Mouse (Mus musculus) liver, embryonic 15.5 days (tissue): ENCODE data around the gene Rras. TPM values are rescaled to one million over a fixed set of nuclear protein-coding genes. Genes with fewer than 3 reads are reported as not detected.

ENCODE experiments used
- ATAC-seq: fragments of 200-750 bp; cut with Nextera tagmentation; 2 replicates; pipeline ENCODE4 v1.8.0; 2017; ENCODE audit warnings: moderate number of reproducible peaks, mild to moderate bottlenecking, moderate library complexity; ENCODE audit not compliant: insufficient read depth
- H3K27ac ChIP-seq: fragments of 300-500 bp; sonication (generic); replicated peaks from 2 replicates; pipeline ENCODE4 v1.5.1; 2015; ENCODE audit warnings: mild to moderate bottlenecking, inconsistent platforms
- H3K27me3 ChIP-seq: fragments of 300-500 bp; sonication (generic); 2 replicates; pipeline ENCODE4 v1.6.1; 2015; ENCODE audit warnings: mild to moderate bottlenecking, inconsistent platforms
- H3K36me3 ChIP-seq: fragments of 300-500 bp; sonication (generic); replicated peaks from 2 replicates; pipeline ENCODE4 v1.6.1; 2015; ENCODE audit warnings: moderate library complexity, mild to moderate bottlenecking, inconsistent platforms
- H3K4me1 ChIP-seq: fragments of 300-500 bp; sonication (generic); replicated peaks from 2 replicates; pipeline ENCODE4 v1.6.1; 2015; ENCODE audit warnings: inconsistent platforms
- H3K4me2 ChIP-seq: fragments of 300-500 bp; sonication (generic); 2 replicates; pipeline ENCODE4 v1.6.1; 2015; ENCODE audit warnings: moderate library complexity, mild to moderate bottlenecking, inconsistent platforms
- H3K4me3 ChIP-seq: fragments of 300-500 bp; sonication (generic); replicated peaks from 2 replicates; pipeline ENCODE4 v1.5.1; 2015; ENCODE audit warnings: mild to moderate bottlenecking, inconsistent platforms
- H3K9ac ChIP-seq: fragments of 300-500 bp; sonication (generic); 2 replicates; pipeline ENCODE4 v1.6.1; 2015; ENCODE audit warnings: moderate library complexity, mild to moderate bottlenecking, inconsistent platforms
- H3K9me3 ChIP-seq: fragments of 300-500 bp; sonication (generic); replicated peaks from 2 replicates; pipeline ENCODE4 v1.6.1; 2016; ENCODE audit warnings: inconsistent platforms
- WGBS: fragments of 180-500 bp; shearing (Covaris S2); methylation state at CpG from one replicate; pipeline ENCODE4 v1.1.7; 2015; ENCODE audit warnings: mixed read lengths; ENCODE audit not compliant: insufficient replicate concordance; 5-methylcytosine and 5-hydroxymethylcytosine counted together
- polyA plus RNA-seq: library from polyadenylated mRNA; unstranded; fragments of >200 nt; fragmentation: Nextera tagmentation; extraction: Ambion mirVana; gene quantifications from 2 replicates; pipeline ENCODE4 v1.2.1, GENCODE M21; 2015

Rras gene
- polyA plus RNA-seq, 1 experiment from 2014 or later = 20.8 TPM

DNA sequence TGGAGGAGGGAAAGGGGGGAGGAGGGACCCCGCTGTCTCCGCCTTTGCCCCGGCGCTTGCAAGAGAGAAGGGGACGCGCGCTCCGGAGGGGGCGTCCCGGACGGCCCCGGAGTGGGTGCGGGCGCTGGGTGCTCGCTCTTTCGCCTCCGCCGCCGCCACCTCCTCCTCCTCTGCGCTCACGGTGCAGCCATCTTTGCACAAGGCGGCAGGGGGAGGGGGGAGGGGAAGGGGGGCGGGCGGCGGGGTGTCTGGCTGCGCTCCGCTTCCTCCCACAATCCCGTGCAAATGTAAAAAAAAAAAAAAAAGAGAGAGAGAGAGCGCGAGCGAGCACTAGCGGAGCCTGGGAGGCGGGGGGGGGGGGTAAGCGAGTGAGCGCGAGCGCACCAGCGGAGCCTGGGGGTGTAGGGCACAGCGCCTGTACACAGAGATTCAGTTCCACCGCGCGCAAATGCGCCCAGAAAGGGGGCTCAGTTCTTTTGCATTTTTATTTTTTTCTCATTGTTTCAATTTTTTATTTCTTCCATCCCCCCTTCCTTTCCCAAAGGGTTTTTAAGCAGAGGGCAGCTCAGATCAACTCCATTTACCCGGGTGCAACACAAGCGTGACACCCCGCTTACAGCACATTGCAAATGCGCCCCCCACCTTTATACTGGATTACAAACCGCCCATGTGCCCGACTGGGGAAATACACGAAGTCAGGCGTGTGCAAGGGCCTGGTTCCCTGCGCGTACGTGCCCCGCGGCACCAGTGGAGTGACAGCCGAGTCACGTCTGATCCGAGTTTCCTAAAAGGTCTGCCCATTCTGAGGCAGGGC is 35.6 kb downstream of the Rras start:
- under 1% methylated on average over 45 of the region's 59 CpGs for whole genome bisulfite sequencing
- Histone ChIP-seq H3K27me3 (no peaks in the 10 kb centered on the region), H3K27ac (peak overlapping the region; percentile 91), H3K36me3 (peaks cover 27% of the 10 kb centered on the region), H3K9me3 (no peaks in the 10 kb centered on the region), H3K4me1 (peaks cover 51% of the 10 kb centered on the region), H3K4me3 (peak overlapping the region; percentile 75), H3K9ac (peak overlapping the region; percentile 67), H3K4me2 (peak overlapping the region; percentile 94)
- ATAC-seq = peak; percentile 41

GRCm38 (mm10) chr7:45053931-45054510 is 36.3 kb downstream of the Rras start:
- Histone ChIP-seq H3K9ac (peak overlapping the region; percentile 67), H3K27me3 (no peaks in the 10 kb centered on the region), H3K4me1 (peaks cover 51% of the 10 kb centered on the region), H3K9me3 (no peaks in the 10 kb centered on the region), H3K27ac (peak overlapping the region; percentile 91), H3K4me3 (peak overlapping the region; percentile 75), H3K4me2 (peak overlapping the region; percentile 94), H3K36me3 (peaks cover 20% of the 10 kb centered on the region)
- ATAC-seq = peak; percentile 88
- under 1% methylated on average over 33 of the region's 33 CpGs for WGBS

- no peak overlapping the region for H3K9ac ChIP-seq
- no peaks in the 10 kb centered on the region for H3K27me3 ChIP-seq
- 0 out of 2 replicates have a peak, but pooled peaks cover 2% of the 10 kb centered on the region for H3K36me3 ChIP-seq
- no peak overlapping the region for H3K27ac ChIP-seq
- no peaks in the 10 kb centered on the region for H3K9me3 ChIP-seq
- 68% methylated on average over 14 of the region's 14 CpGs for WGBS
- H3K4me3 ChIP-seq = no peak overlapping the region
- H3K4me2 ChIP-seq = no peak overlapping the region
- H3K4me1 ChIP-seq = peaks cover 51% of the 10 kb centered on the region
- ATAC-seq = no peak
Measured at GRCm38 (mm10) chr7:45056329-45056971, 38.7 kb downstream of the Rras start.

DNA sequence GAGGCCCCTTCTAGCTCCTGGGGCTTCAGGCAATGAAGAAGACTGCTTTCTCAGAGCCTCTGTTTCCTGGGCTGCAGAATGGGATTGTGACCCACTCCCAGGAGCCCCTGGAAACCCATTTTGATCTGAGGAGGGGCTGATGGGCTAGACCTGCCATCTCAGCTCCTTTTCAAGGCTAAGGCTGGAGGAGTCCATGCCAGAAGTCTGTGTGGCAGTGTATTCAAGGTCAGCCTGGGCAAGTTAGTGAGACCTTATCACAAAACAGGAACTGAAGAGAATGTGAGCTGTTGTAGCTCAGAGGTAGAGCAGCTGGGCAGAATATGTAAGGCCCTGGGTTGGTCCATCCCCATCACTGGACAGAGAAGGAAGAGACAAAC is 39.2 kb downstream of the Rras start:
- Histone ChIP-seq H3K9me3 (no peaks in the 10 kb centered on the region), H3K9ac (no peak overlapping the region)
- ATAC-seq = no peak

GRCm38 (mm10) chr7:45058607-45059571 is 41.1 kb downstream of the Rras start:
- H3K27me3 ChIP-seq = no peaks in the 10 kb centered on the region
- no peak overlapping the region for H3K4me3 ChIP-seq
- H3K4me1 ChIP-seq = peaks cover 42% of the 10 kb centered on the region
- H3K9ac ChIP-seq = no peak overlapping the region
- 0 out of 2 replicates have a peak, but pooled peaks cover 2% of the 10 kb centered on the region for H3K36me3 ChIP-seq
- 68% methylated on average over 10 of the region's 10 CpGs for WGBS
- H3K27ac ChIP-seq = no peak overlapping the region
- H3K4me2 ChIP-seq = no peak overlapping the region
- no peak for ATAC-seq
- no peaks in the 10 kb centered on the region for H3K9me3 ChIP-seq

More for the DNA sequence above, 39.2 kb downstream of the Rras start:
- H3K4me2 ChIP-seq = no peak overlapping the region
- no peaks in the 10 kb centered on the region for H3K27me3 ChIP-seq
- no peak overlapping the region for H3K4me3 ChIP-seq
- peaks cover 51% of the 10 kb centered on the region for H3K4me1 ChIP-seq
- no peak overlapping the region for H3K27ac ChIP-seq
- H3K36me3 ChIP-seq = 0 out of 2 replicates have a peak, but pooled peaks cover 2% of the 10 kb centered on the region

- no peak for ATAC-seq
- no peak overlapping the region for H3K9ac ChIP-seq
- no peaks in the 10 kb centered on the region for H3K27me3 ChIP-seq
- H3K36me3 ChIP-seq = 0 out of 2 replicates have a peak, but pooled peaks cover 2% of the 10 kb centered on the region
- peaks cover 38% of the 10 kb centered on the region for H3K4me1 ChIP-seq
- no peaks in the 10 kb centered on the region for H3K9me3 ChIP-seq
- H3K27ac ChIP-seq = 0 out of 2 replicates have a peak overlapping the region, but pooled peaks have one; percentile 30
- WGBS = 52% methylated on average over 6 of the region's 6 CpGs
- no peak overlapping the region for H3K4me3 ChIP-seq
- H3K4me2 ChIP-seq = peak overlapping the region; percentile 73; the same call in 1 of the 2 replicates
Measured at GRCm38 (mm10) chr7:45060632-45061122, 42.9 kb downstream of the Rras start.

DNA sequence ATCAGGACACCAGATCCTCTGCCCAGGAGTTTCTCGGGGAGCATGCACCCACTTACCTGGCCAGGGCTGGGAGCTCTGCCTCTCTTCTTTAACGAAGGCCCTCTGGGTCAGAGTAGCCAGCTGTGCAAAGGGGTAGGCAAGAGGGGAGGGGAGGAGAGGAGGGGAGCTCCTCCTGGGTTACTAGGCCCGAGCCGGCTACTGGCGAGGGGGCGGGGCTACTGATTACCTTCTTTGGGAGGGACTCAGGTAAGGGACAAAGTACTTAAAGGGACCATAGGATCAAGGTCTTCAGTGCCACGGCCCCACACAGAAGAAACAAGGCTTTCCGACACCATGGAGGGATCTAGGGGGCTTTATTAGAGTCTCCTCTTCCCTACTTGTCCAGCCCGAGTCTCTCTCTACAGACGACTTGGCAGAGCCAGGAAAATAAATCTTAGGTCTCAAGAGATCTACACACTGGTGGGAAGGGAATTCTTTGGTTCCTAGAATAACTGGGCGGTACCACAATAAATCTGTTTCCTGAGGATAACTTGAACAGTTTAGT is 43.8 kb downstream of the Rras start:
- no peaks in the 10 kb centered on the region for H3K9me3 ChIP-seq
- peak overlapping the region; percentile 73 for H3K4me2 ChIP-seq
- H3K9ac ChIP-seq = peak overlapping the region; percentile 75
- H3K36me3 ChIP-seq = 0 out of 2 replicates have a peak, but pooled peaks cover 2% of the 10 kb centered on the region
- H3K4me1 ChIP-seq = peaks cover 38% of the 10 kb centered on the region
- WGBS = 28% methylated on average over 11 of the region's 11 CpGs
- peak; percentile 24; the same call in 1 of the 2 replicates for ATAC-seq
- H3K27me3 ChIP-seq = no peaks in the 10 kb centered on the region
- H3K27ac ChIP-seq = peak overlapping the region; percentile 91
- peak overlapping the region; percentile 81 for H3K4me3 ChIP-seq

DNA sequence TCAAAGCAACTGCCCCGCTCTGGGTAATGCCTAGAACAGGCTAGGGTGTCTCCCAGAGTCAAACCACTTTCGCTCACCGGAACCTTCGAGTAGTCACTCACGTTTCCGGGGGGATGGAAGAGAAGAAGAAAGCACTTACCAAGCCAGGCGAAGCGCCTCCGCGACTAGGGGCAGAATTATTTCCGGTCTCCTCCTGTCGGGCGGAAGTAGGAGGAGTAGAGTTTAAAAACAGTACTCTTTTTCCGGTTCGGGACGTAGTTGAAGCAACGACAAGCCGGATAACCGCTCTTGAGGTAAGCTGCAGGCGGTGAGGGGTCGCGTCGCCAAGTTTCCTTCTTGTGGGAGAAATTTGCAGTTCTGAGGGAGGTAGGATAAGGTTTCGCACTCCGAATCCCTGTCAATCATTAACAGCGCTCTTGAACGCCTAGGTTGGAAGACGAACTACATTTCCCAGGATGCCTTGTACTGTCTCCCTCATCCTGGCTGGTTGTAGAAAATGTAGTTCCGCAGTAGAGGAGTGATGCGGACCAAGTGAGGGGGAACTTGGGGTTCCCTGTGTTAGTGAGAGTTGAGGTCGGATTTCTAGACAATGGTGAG is 44.6 kb downstream of the Rras start, which contains the start of the genes Nosip and Prrg2:
Nosip (plus strand) TSS at position 191 of the 597 bp plus-strand sequence.
Prrg2 (minus strand) TSS at position 439 of the 597 bp plus-strand sequence.
- Histone ChIP-seq H3K9me3 (no peaks in the 10 kb centered on the region), H3K36me3 (0 out of 2 replicates have a peak, but pooled peaks cover 2% of the 10 kb centered on the region), H3K27me3 (no peaks in the 10 kb centered on the region), H3K9ac (peak within 1 kb of the TSS; percentile 75), H3K4me3 (peak within 1 kb of the TSS; percentile 81), H3K4me1 (peaks cover 38% of the 10 kb centered on the region), H3K4me2 (peak within 1 kb of the TSS; percentile 73), H3K27ac (peak within 1 kb of the TSS; percentile 91)
- under 1% methylated on average over 31 of the region's 31 CpGs for WGBS
- peak; percentile 89 for ATAC-seq

DNA sequence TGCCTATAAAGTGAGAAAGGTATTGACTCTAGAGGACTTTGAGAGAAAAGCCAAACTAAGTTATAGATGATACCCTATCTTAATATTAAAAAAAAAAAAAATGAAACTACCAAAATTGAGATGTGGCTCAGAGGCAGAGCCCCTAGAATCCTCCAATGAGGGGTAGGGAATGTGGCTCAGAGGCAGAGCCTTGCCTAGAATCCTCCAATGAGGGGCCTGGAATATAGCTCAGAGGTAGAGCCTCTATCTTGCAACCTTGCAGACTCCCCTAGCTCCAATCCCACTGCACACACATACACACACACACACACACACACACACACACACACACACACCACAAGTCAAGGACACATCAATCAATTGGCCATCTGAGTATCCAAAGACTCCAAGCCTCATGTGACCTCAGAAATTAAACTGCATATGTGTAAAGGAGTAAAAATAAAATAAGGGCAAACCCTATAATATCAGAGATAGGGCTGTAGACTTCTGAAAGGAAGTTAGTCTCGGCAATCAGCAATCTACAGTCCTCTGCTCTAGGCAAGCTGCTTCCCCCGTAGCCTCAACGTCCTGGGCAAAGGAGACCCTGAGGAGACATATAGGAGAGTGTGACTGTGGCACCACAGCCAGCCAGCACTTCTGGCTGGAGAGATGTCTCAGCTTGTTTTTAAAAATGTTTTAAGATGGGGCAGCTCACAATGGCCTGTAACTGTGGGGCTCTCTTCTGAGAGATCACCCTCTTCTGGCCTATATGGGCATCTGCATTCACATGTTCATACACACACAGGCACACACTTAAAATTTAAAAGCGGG is 49.6 kb downstream of the Rras start:
- ATAC-seq = no peak
- Histone ChIP-seq H3K27ac (no peak overlapping the region), H3K9ac (no peak overlapping the region), H3K27me3 (no peaks in the 10 kb centered on the region), H3K4me1 (peaks cover 32% of the 10 kb centered on the region), H3K4me2 (no peak overlapping the region), H3K9me3 (no peaks in the 10 kb centered on the region), H3K36me3 (no peaks in the 10 kb centered on the region), H3K4me3 (no peak overlapping the region)
- WGBS = 33% methylated on average over 4 of the region's 4 CpGs
